Mouse (Mus musculus): ENCODE results near the gene Ttc16. TPM values are rescaled to one million over a fixed set of nuclear protein-coding genes. Genes with fewer than 3 reads are reported as not detected.

Gene Ttc16
- polyA plus RNA-seq, 1 experiment, result 1.1 TPM

- DNase-seq, result peak; percentile 66
- WGBS, result 50% methylated on average over 3 of the region's 3 CpGs
- 0 out of 2 replicates have a peak overlapping the region, but pooled peaks have one; percentile 27 for H3K27ac ChIP-seq (ENCODE audit: insufficient read depth, low read depth, low read length)
- no peak for TF ChIP-seq CTCF (conservative IDR thresholded peaks at IDR 0.05; ENCODE audit: insufficient read depth, insufficient read length, low read depth, low read length)
- no peak for TF ChIP-seq POLR2A (IDR thresholded peaks at IDR 0.05; ENCODE audit: low read depth, low read length)
- no peaks in the 10 kb centered on the region for H3K36me3 ChIP-seq (ENCODE audit: control insufficient read depth, insufficient read depth, low read length)
- H3K4me1 ChIP-seq (ENCODE audit: control insufficient read depth, insufficient read depth, low read length), result no peaks in the 10 kb centered on the region; the same call in 1 of the 2 replicates
- no peaks in the 10 kb centered on the region for H3K27me3 ChIP-seq (replicated peaks; ENCODE audit: control insufficient read depth, insufficient read depth, low read length)
- H3K4me3 ChIP-seq (ENCODE audit: insufficient read depth, low read depth, low read length), result no peak overlapping the region
Measured at GRCm38 (mm10) chr2:32736306-32736829, 39.1 kb downstream of the Ttc16 start.

DNA sequence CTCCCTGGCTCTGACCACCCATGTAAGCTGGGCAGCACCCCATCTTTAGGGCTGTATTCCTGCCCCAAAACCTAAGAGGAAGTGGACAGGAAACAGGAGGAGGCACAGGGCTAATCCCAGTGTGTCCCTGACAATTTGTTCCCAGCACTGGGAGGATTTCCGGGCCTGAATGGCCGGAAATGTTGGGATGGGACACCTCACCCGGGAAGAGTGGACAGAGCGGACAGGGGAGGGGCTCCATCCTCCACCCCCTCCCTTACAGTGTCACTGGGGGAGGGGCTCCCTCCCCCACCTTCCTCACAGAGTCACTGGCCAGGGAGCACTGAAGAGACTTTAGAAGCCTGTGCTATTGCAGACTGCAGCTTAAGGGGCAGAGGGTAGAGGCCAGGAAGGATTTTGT is 40.5 kb downstream of the Ttc16 start:
- H3K27me3 ChIP-seq (replicated peaks; ENCODE audit: control insufficient read depth, insufficient read depth, low read length), result no peaks in the 10 kb centered on the region
- H3K4me1 ChIP-seq (ENCODE audit: control insufficient read depth, insufficient read depth, low read length), result no peaks in the 10 kb centered on the region; the same call in 1 of the 2 replicates
- WGBS, result 33% methylated on average over 4 of the region's 4 CpGs
- H3K4me3 ChIP-seq (ENCODE audit: insufficient read depth, low read depth, low read length), result no peak overlapping the region
- no peak for TF ChIP-seq CTCF (conservative IDR thresholded peaks at IDR 0.05; ENCODE audit: insufficient read depth, insufficient read length, low read depth, low read length)
- TF ChIP-seq POLR2A (IDR thresholded peaks at IDR 0.05; ENCODE audit: low read depth, low read length), result no peak
- no peaks in the 10 kb centered on the region for H3K36me3 ChIP-seq (ENCODE audit: control insufficient read depth, insufficient read depth, low read length)
- peak overlapping the region; percentile 79 for H3K27ac ChIP-seq (ENCODE audit: insufficient read depth, low read depth, low read length)
- DNase-seq, result peak; percentile 89

GRCm38 (mm10) chr2:32734480-32734879 is 41.0 kb downstream of the Ttc16 start:
- H3K27ac ChIP-seq (ENCODE audit: insufficient read depth, low read depth, low read length), result peak overlapping the region; percentile 79
- TF ChIP-seq CTCF (conservative IDR thresholded peaks at IDR 0.05; ENCODE audit: insufficient read depth, insufficient read length, low read depth, low read length), result no peak
- no peak for TF ChIP-seq POLR2A (IDR thresholded peaks at IDR 0.05; ENCODE audit: low read depth, low read length)
- no peaks in the 10 kb centered on the region; the same call in 1 of the 2 replicates for H3K4me1 ChIP-seq (ENCODE audit: control insufficient read depth, insufficient read depth, low read length)
- 35% methylated on average over 4 of the region's 4 CpGs for WGBS
- H3K27me3 ChIP-seq (replicated peaks; ENCODE audit: control insufficient read depth, insufficient read depth, low read length), result no peaks in the 10 kb centered on the region
- DNase-seq, result peak; percentile 64
- H3K36me3 ChIP-seq (ENCODE audit: control insufficient read depth, insufficient read depth, low read length), result no peaks in the 10 kb centered on the region
- H3K4me3 ChIP-seq (ENCODE audit: insufficient read depth, low read depth, low read length), result no peak overlapping the region

- no peaks in the 10 kb centered on the region for H3K27me3 ChIP-seq (replicated peaks; ENCODE audit: control insufficient read depth, insufficient read depth, low read length)
- 78% methylated on average over 6 of the region's 6 CpGs for WGBS
- H3K4me3 ChIP-seq (ENCODE audit: insufficient read depth, low read depth, low read length), result no peak overlapping the region
- TF ChIP-seq POLR2A (IDR thresholded peaks at IDR 0.05; ENCODE audit: low read depth, low read length), result no peak
- no peak for TF ChIP-seq CTCF (conservative IDR thresholded peaks at IDR 0.05; ENCODE audit: insufficient read depth, insufficient read length, low read depth, low read length)
- H3K4me1 ChIP-seq (ENCODE audit: control insufficient read depth, insufficient read depth, low read length), result no peaks in the 10 kb centered on the region; the same call in 1 of the 2 replicates
- H3K27ac ChIP-seq (ENCODE audit: insufficient read depth, low read depth, low read length), result peak overlapping the region; percentile 59; the same call in 1 of the 2 replicates
- H3K36me3 ChIP-seq (ENCODE audit: control insufficient read depth, insufficient read depth, low read length), result no peaks in the 10 kb centered on the region
- DNase-seq, result peak; percentile 48
Measured at GRCm38 (mm10) chr2:32732695-32733094, 42.7 kb downstream of the Ttc16 start.

- WGBS, result 83% methylated on average over 4 of the region's 4 CpGs
- TF ChIP-seq POLR2A (IDR thresholded peaks at IDR 0.05; ENCODE audit: low read depth, low read length) (no peak), CTCF (conservative IDR thresholded peaks at IDR 0.05; ENCODE audit: insufficient read depth, insufficient read length, low read depth, low read length) (no peak)
- peak; percentile 45 for DNase-seq
- H3K36me3 ChIP-seq (ENCODE audit: control insufficient read depth, insufficient read depth, low read length), result no peaks in the 10 kb centered on the region
- no peaks in the 10 kb centered on the region; the same call in 1 of the 2 replicates for H3K4me1 ChIP-seq (ENCODE audit: control insufficient read depth, insufficient read depth, low read length)
- 0 out of 2 replicates have a peak overlapping the region, but pooled peaks have one; percentile 4 for H3K4me3 ChIP-seq (ENCODE audit: insufficient read depth, low read depth, low read length)
- peak overlapping the region; percentile 59 for H3K27ac ChIP-seq (ENCODE audit: insufficient read depth, low read depth, low read length)
- no peaks in the 10 kb centered on the region for H3K27me3 ChIP-seq (replicated peaks; ENCODE audit: control insufficient read depth, insufficient read depth, low read length)
Measured at GRCm38 (mm10) chr2:32731911-32732310, 43.5 kb downstream of the Ttc16 start.

- TF ChIP-seq POLR2A (IDR thresholded peaks at IDR 0.05; ENCODE audit: low read depth, low read length) (no peak), CTCF (conservative IDR thresholded peaks at IDR 0.05; ENCODE audit: insufficient read depth, insufficient read length, low read depth, low read length) (no peak)
- Histone ChIP-seq H3K27ac (ENCODE audit: insufficient read depth, low read depth, low read length) (peak overlapping the region; percentile 60; the same call in 1 of the 2 replicates), H3K27me3 (replicated peaks; ENCODE audit: control insufficient read depth, insufficient read depth, low read length) (no peaks in the 10 kb centered on the region), H3K36me3 (ENCODE audit: control insufficient read depth, insufficient read depth, low read length) (no peaks in the 10 kb centered on the region), H3K4me3 (ENCODE audit: insufficient read depth, low read depth, low read length) (peak overlapping the region; percentile 20; the same call in 1 of the 2 replicates), H3K4me1 (ENCODE audit: control insufficient read depth, insufficient read depth, low read length) (no peaks in the 10 kb centered on the region; the same call in 1 of the 2 replicates)
- no peak for DNase-seq
- WGBS, result 37% methylated on average over 11 of the region's 11 CpGs
Measured at GRCm38 (mm10) chr2:32730854-32731253, 44.6 kb downstream of the Ttc16 start.

- no peaks in the 10 kb centered on the region for H3K27me3 ChIP-seq (replicated peaks; ENCODE audit: control insufficient read depth, insufficient read depth, low read length)
- no peak for TF ChIP-seq POLR2A (IDR thresholded peaks at IDR 0.05; ENCODE audit: low read depth, low read length)
- TF ChIP-seq CTCF (conservative IDR thresholded peaks at IDR 0.05; ENCODE audit: insufficient read depth, insufficient read length, low read depth, low read length), result no peak
- peak overlapping the region; percentile 9; the same call in 1 of the 2 replicates for H3K4me3 ChIP-seq (ENCODE audit: insufficient read depth, low read depth, low read length)
- H3K27ac ChIP-seq (ENCODE audit: insufficient read depth, low read depth, low read length), result no peak overlapping the region
- H3K4me1 ChIP-seq (ENCODE audit: control insufficient read depth, insufficient read depth, low read length), result peaks cover 3% of the 10 kb centered on the region; the same call in 1 of the 2 replicates
- no peaks in the 10 kb centered on the region for H3K36me3 ChIP-seq (ENCODE audit: control insufficient read depth, insufficient read depth, low read length)
- no peak for DNase-seq
- WGBS, result 73% methylated on average over 4 of the region's 4 CpGs
Measured at GRCm38 (mm10) chr2:32729547-32729946, 45.9 kb downstream of the Ttc16 start.

All from kidney, adult 2 months (tissue).